Comparison of ENCODE assay signal across 8 mouse cellular contexts in genomic region chr16:45757421-45758078, GRCm38 (mm10). TPM values are rescaled to one million over a fixed set of nuclear protein-coding genes. Genes with fewer than 3 reads are reported as not detected.
DNase-seq lines count a peak whose midpoint lies in the region; TF ChIP-seq lines count a peak whose summit lies in the region.

No protein-coding gene starts in this region.

- H3K27ac ChIP-seq in layer of hippocampus, adult 2 months, result peak overlapping the region; percentile 32; the same call in 1 of the 2 replicates

- TF ChIP-seq CTCF in layer of hippocampus, adult 2 months (conservative IDR thresholded peaks at IDR 0.05), result no peak

- H3K4me3 ChIP-seq in layer of hippocampus, adult 2 months, result no peak overlapping the region

- DNase-seq in layer of hippocampus, adult 2 months (ENCODE audit: low spot score in 2 of 2), result no peak
- DNase-seq in layer of hippocampus, adult 9-10 months (ENCODE audit: low spot score), result no peak
- peak; percentile 78 to 89 for DNase-seq in heart, adult 9 months (ENCODE audit: low spot score in 2 of 2)
- DNase-seq in kidney, adult 9 months, result peak; percentile 81
- peak; percentile 84 for DNase-seq in lung, postnatal 10 days
- no peak for DNase-seq in frontal cortex, postnatal 36 days (ENCODE audit: low spot score in 2 of 2)
- no peak for DNase-seq in layer of hippocampus, adult 8-10 months (ENCODE audit: low spot score in 2 of 2)
- no peak for DNase-seq in adipocyte (ENCODE audit: low spot score)

RNA-seq across cellular contexts. Expression of gene Abhd10, which starts 14.8 kb away (rescaled TPM):
- total RNA-seq in layer of hippocampus, adult 2 months (2021), result 10 to 100 TPM; 19.8 to 20.5 TPM
- total RNA-seq in layer of hippocampus, adult 8-10 months (2022), result 10 to 100 TPM; 19.5 to 27.1 (median 21.8) TPM

RNA-seq across cellular contexts. Expression of gene Tagln3, which starts 33.1 kb away (rescaled TPM):
- 100 to 1,000 TPM; 246 to 258 TPM for total RNA-seq in layer of hippocampus, adult 2 months (2021)
- 100 to 1,000 TPM; 207 to 253 (median 235) TPM for total RNA-seq in layer of hippocampus, adult 8-10 months (2022)

Comparison
In these comparisons a context has a peak if more than half of its experiments do, and no peak if none do; other contexts are left out.
1. DNase-seq: peak in heart, adult 9 months (2 of 2), kidney, adult 9 months (single experiment) and lung, postnatal 10 days (single experiment); none in layer of hippocampus, adult 2 months (0 of 2), layer of hippocampus, adult 9-10 months (single experiment), frontal cortex, postnatal 36 days (0 of 2), layer of hippocampus, adult 8-10 months (0 of 2) and adipocyte (single experiment).